Mouse (Mus musculus) left cerebral cortex, adult 6 months (tissue): Measurements from ENCODE around the gene Hnrnpa1. TPM values are rescaled to one million over a fixed set of nuclear protein-coding genes. Genes with fewer than 3 reads are reported as not detected.

Experiments
- long read RNA-seq, 2 experiments: library from polyadenylated mRNA; unstranded; transcript quantifications; one replicate each; pipeline ENCODE4 v2.0.0; 2019 to 2020
- polyA plus RNA-seq: library from polyadenylated mRNA; unstranded; fragments of <200 nt; fragmentation: Nextera tagmentation; gene quantifications from 2 replicates; pipeline ENCODE4 v1.2.3, GENCODE M21; 2021

Gene Hnrnpa1
- 238 and 289 TPM in 2 replicates for polyA plus RNA-seq
- long read RNA-seq, experiment 1, transcript Hnrnpa1-202 (10 exons, 1,737 nt) = major isoform, 587 of 774 reads
- long read RNA-seq, experiment 1, transcript Hnrnpa1-203 (11 exons, 1,283 nt) = minor isoform, 14 of 774 reads
- long read RNA-seq, experiment 1, transcript Hnrnpa1-201 (11 exons, 1,918 nt) = minor isoform, 113 of 774 reads
- long read RNA-seq, experiment 1, partial matches to known transcripts = 25 of 774 reads
- long read RNA-seq, experiment 1, other reads (novel, unspliced or antisense) = 35 of 774 reads
- long read RNA-seq, experiment 2, transcript Hnrnpa1-202 (10 exons, 1,737 nt) = major isoform, 161 of 378 reads
- long read RNA-seq, experiment 2, transcript Hnrnpa1-203 (11 exons, 1,283 nt) = minor isoform, 11 of 378 reads
- long read RNA-seq, experiment 2, transcript Hnrnpa1-201 (11 exons, 1,918 nt) = minor isoform, 39 of 378 reads
- long read RNA-seq, experiment 2, partial matches to known transcripts = 150 of 378 reads
- long read RNA-seq, experiment 2, other reads (novel, unspliced or antisense) = 17 of 378 reads

DNA sequence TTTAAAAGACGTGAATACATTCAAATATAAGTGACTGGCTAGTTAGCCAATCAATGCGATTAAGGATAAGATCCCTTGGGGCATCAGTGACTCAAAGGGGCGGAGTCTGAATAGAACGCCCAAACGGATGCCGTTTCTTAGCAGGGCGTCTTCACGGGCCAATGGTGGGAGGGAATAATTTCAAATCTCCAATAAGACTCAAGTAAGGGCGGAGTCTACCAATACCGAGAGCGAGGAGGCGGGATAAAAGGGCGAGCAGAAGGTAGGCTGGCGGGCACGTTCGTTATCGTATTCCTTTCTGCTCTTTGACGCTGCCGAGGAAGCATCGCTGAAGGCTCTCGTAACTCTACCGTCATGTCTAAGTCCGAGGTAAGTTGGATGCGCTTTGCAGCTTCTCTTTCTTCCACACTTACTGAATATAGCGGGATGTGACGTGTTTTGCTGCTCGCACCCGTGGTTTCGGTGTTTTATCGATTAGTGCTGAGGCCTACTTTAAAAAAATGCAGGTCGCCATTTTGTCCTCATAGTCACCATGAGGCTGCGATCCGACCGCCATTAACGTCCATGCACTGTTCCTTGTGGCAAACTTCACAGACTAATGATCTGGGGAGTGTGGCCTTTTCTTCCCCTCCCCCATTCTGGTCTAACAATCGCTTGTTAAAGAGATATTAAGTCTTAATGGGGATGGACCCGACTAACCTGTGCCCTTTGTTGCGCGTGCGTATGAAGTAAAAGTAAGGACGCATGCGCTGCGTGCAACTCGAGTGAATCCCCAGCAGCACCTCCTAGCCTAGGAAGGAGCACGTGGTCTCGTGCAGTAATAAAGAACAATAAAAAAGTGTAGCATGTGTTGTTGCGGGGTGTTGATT, at the start of gene Hnrnpa1:
Gene Hnrnpa1 (plus strand): TSS at position 273 of the 869 bp plus-strand sequence.

DNA sequence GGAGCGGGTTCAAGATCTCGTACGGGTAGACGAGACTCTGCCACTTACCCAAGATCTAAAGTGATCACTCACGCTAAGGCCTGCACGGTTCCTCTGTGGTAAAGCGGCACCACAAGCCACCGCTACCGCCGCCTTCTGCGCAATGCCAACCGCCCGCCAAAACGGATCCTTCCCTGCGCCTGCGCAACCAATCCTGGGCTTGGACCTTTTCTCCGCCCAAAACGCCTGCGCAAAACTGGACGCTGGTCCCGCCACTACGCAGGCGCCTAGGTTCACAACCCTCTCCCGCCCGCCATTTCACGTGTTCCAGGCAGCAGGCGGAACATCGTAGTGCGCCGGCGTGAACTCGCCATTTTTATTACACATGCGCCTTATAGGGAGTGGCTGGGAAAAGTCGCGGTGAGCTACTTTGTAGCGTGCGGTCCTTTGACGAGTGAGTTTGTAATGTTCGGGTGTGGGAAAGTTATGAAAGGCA, 510 bp upstream of the Hnrnpa1 start, which contains the start of gene Cbx5:
Gene Cbx5 (minus strand): TSS at position 132 of the 475 bp plus-strand sequence.

DNA sequence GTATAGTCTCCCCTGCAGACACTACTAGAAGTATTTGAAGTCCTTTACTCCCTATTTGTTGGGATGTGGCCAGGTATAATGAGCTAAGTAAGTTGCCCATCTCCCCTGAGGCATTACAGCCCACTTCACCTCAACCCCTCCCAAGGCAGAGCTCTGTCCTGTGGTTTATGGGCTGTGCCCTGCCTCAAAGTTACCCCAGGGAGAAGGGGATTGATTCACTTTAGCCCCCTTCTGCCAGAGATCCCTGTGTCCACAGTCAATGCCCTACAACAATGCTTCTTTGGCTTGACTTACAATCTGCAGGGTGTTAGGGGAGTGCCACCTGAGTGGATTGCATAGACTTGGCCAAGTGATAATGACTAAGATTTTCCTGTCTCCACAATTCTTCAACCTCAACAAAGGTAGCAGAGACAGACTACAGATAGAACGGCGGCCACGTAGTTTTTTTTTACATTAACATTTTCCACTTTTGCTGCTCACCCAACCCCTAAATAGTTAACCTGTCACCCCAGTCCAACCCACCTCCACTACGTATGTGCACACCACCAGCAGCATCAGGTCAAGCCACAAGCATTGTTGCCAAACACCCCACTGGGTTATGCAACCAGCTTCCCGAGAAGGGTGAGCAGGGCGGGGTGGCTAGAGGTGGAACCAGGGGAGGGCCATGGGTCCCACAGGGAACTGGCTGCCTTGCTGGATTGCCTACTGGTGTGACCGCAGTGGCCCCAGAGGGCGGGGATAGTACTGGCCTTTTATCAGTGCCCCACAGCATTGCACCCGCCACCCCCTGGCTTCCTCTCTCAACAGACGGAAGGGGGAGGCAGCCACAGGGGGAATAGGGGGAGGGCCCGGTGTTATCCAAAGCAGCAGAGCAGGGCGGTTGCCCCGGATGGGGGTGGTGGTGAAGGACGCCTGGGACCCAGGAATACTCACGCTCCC, 17.8 kb downstream of the Hnrnpa1 start, which contains the start of gene Nfe2:
Gene Nfe2 (minus strand): TSS at position 614 of the 939 bp plus-strand sequence.

DNA sequence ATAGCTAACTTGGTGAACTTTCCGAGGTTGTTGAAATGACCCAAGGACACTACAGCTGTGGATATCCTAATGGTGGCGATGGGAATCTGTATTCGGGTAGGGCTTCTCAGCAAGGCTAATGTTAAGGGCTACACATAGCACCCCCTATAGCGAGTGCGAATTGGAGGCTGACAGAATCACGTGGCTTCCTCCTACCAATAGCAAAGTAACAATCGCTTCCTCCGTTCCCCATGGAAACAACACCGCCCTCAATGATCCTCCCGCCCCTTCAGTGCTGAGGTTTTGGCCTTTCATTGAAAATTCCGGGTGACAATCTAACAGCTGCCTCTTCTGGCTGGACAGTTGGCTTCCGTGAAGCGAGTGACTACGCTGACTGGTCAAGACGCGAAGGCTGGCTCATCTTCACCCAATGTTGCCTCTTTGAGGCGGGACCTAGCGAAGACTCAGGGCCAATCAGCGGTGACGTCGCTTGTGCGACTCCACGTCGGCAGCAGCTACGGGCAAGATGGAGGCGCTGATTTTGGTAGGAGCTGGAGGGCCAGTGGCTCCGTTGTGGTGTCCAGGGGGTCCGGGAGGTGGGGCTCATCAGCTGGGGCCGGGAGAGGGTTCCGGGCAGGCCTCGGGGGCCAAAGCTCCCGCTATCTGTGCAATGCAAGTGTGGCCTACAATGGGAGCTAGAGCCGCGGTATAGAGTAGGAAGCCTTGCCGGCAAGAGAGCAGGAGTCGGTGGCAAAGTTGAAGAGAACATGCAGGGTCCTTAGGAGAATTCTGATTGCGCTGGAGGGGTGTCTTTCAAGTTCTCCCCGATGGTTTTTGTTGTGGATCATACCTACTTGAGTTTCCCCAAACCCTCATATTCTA, 32.4 kb downstream of the Hnrnpa1 start, which contains the start of gene Copz1:
Gene Copz1 (plus strand): TSS at position 296 of the 861 bp plus-strand sequence.

Other genes with a start within 250 kb of the Hnrnpa1 start
- gene Hoxc8, start 249.8 kb upstream of the Hnrnpa1 start, polyA plus RNA-seq = not detected in 2 replicates
- gene Hoxc6, start 242.2 kb upstream of the Hnrnpa1 start, polyA plus RNA-seq = not detected in 2 replicates
- not detected in 2 replicates for gene Hoxc4, start 221.5 kb upstream of the Hnrnpa1 start, polyA plus RNA-seq
- gene Smug1, start 73.3 kb upstream of the Hnrnpa1 start, polyA plus RNA-seq = 7.0 and 8.6 TPM in 2 replicates
- 74.5 and 90.8 TPM in 2 replicates for gene Cbx5, start 616 bp upstream of the Hnrnpa1 start, polyA plus RNA-seq
- 0.06 TPM in 1 of 2 replicates, not detected in the other for gene Nfe2, start 18.0 kb downstream of the Hnrnpa1 start, polyA plus RNA-seq
- 108 and 111 TPM in 2 replicates for gene Copz1, start 32.3 kb downstream of the Hnrnpa1 start, polyA plus RNA-seq
- gene Gpr84, start 70.2 kb downstream of the Hnrnpa1 start, polyA plus RNA-seq = 1.4 and 2.0 TPM in 2 replicates
- 14.9 and 26.7 TPM in 2 replicates for gene Zfp385a, start 99.7 kb downstream of the Hnrnpa1 start, polyA plus RNA-seq
- gene Itga5, start 126.3 kb downstream of the Hnrnpa1 start, polyA plus RNA-seq = 0.44 and 1.0 TPM in 2 replicates
- 0.18 TPM in 1 of 2 replicates, not detected in the other for gene Gtsf1, start 190.0 kb downstream of the Hnrnpa1 start, polyA plus RNA-seq
- gene Gtsf2, start 208.0 kb downstream of the Hnrnpa1 start, polyA plus RNA-seq = not detected in 2 replicates
- gene Nckap1l, start 213.4 kb downstream of the Hnrnpa1 start, polyA plus RNA-seq = 1.9 and 2.5 TPM in 2 replicates